Mouse (Mus musculus) E14TG2a.4 (cell line): Measurements from ENCODE around the gene G3bp1.

Experiments
- CTCF ChIP-seq: conservative IDR thresholded peaks from 2 replicates; pipeline ENCODE4 v1.5.1; 2014; ENCODE audit warnings: low read length
- NANOG ChIP-seq: IDR thresholded peaks from 2 replicates; pipeline ENCODE4 v1.6.1; 2014; ENCODE audit warnings: borderline replicate concordance, low read length, mixed read lengths
- POU5F1 ChIP-seq: IDR thresholded peaks from 2 replicates; pipeline ENCODE4 v1.6.1; 2014; ENCODE audit warnings: low read length, borderline replicate concordance

DNA sequence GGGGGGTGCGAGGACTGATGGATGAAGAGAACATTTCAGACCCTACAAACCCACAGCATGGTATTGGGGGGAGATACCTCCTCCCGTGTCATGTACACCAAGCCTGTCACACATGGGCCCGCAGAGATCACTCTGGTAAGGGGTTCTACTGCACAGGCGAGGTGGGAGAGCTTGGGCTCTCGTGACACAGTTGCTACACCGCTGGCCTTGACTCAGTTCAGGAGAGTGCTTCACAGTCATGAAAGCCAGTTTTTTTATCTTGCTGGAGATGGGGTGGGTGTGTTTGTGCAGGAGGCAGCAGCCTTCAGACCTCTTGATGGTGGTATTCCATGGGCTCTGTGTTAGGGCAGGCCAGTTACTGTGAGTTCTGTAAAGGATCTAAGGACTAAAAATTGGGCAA lies 33.4 kb upstream of the G3bp1 start:
- TF ChIP-seq POU5F1: no peak
- no peak for TF ChIP-seq CTCF
- TF ChIP-seq NANOG: no peak
